Mouse (Mus musculus) liver, embryonic 11.5 days (tissue): ENCODE results near the gene Olfr1204. TPM values are rescaled to one million over a fixed set of nuclear protein-coding genes. Genes with fewer than 3 reads are reported as not detected.

ENCODE experiments used
- ATAC-seq: fragments of 200-750 bp; cut with Nextera tagmentation; replicated peaks from 2 replicates; pipeline ENCODE4 v1.8.0; 2017; ENCODE audit warnings: moderate number of reproducible peaks, mild to moderate bottlenecking, moderate TSS enrichment, moderate library complexity; ENCODE audit not compliant: low FRiP score
- DNase-seq: peaks from one replicate; pipeline ENCODE4 v3.0.0-alpha.2; 2017; ENCODE audit warnings: low spot score
- H3K27ac ChIP-seq: fragments of 300-500 bp; sonication (generic); 2 replicates; pipeline ENCODE4 v1.5.1; 2014; ENCODE audit warnings: mild to moderate bottlenecking, low read depth, low read length, control low read depth
- H3K27me3 ChIP-seq: fragments of 300-500 bp; sonication (generic); replicated peaks from 2 replicates; pipeline ENCODE4 v1.6.1; 2014; ENCODE audit warnings: low read length, mixed read lengths; ENCODE audit not compliant: control insufficient read depth, insufficient read depth
- H3K36me3 ChIP-seq: fragments of 300-500 bp; sonication (generic); 2 replicates; pipeline ENCODE4 v1.6.1; 2014; ENCODE audit warnings: mild to moderate bottlenecking, low read length, moderate library complexity, mixed read lengths; ENCODE audit not compliant: control insufficient read depth, insufficient read depth
- H3K4me1 ChIP-seq: fragments of 300-500 bp; sonication (generic); replicated peaks from 2 replicates; pipeline ENCODE4 v1.6.1; 2014; ENCODE audit warnings: low read length, mixed read lengths; ENCODE audit not compliant: control insufficient read depth, insufficient read depth
- H3K4me2 ChIP-seq: fragments of 300-500 bp; sonication (generic); 2 replicates; pipeline ENCODE4 v1.6.1; 2014; ENCODE audit warnings: mild to moderate bottlenecking, control low read depth, moderate library complexity
- H3K4me3 ChIP-seq: fragments of 300-500 bp; sonication (generic); 2 replicates; pipeline ENCODE4 v1.5.1; 2014; ENCODE audit warnings: low read depth, low read length, control low read depth
- H3K9ac ChIP-seq: fragments of 300-500 bp; sonication (generic); 2 replicates; pipeline ENCODE4 v1.6.1; 2014; ENCODE audit warnings: low read depth, low read length, control low read depth
- H3K9me3 ChIP-seq: fragments of 300-500 bp; sonication (generic); 2 replicates; pipeline ENCODE4 v1.6.1; 2016; ENCODE audit warnings: low read length, inconsistent platforms, mixed read lengths; ENCODE audit not compliant: control insufficient read depth
- WGBS: fragments of 180-500 bp; shearing (Covaris S2); extraction: QIAGEN DNeasy Blood & Tissue Kit; methylation state at CpG from one replicate; pipeline ENCODE4 v1.1.7; 2014; 5-methylcytosine and 5-hydroxymethylcytosine counted together
- polyA plus RNA-seq: library from polyadenylated mRNA; unstranded; fragments of >200 nt; fragmentation: Nextera tagmentation; extraction: Ambion mirVana; gene quantifications from 2 replicates; pipeline ENCODE4 v1.2.1, GENCODE M21; 2014

Olfr1204 gene
- polyA plus RNA-seq, result not detected in 2 replicates

- Histone ChIP-seq H3K9ac (no peak within 1 kb of the TSS), H3K4me2 (no peak within 1 kb of the TSS), H3K36me3 (no peaks in the 10 kb centered on the region), H3K27ac (no peak within 1 kb of the TSS), H3K4me1 (no peaks in the 10 kb centered on the region), H3K4me3 (no peak within 1 kb of the TSS), H3K9me3 (no peaks in the 10 kb centered on the region), H3K27me3 (no peaks in the 10 kb centered on the region)
- 88% methylated on average over 1 of the region's 1 CpGs for WGBS
- DNase-seq (no peak), ATAC-seq (no peak)
Measured at GRCm38 (mm10) chr2:88848992-88849391, at the start of gene Olfr1204. Gene Olfr1204, plus strand, starts transcription at chr2:88849292.

GRCm38 (mm10) chr2:88814196-88814595, 34.9 kb upstream of the Olfr1204 start, which contains the start of gene Olfr1202:
Gene Olfr1202, plus strand, starts transcription at chr2:88814496.
- no peaks in the 10 kb centered on the region for H3K36me3 ChIP-seq
- no peak for ATAC-seq
- H3K9ac ChIP-seq, result no peak within 1 kb of the TSS
- H3K27me3 ChIP-seq, result no peaks in the 10 kb centered on the region
- no peak within 1 kb of the TSS for H3K4me2 ChIP-seq
- no peak within 1 kb of the TSS for H3K4me3 ChIP-seq
- H3K4me1 ChIP-seq, result no peaks in the 10 kb centered on the region
- H3K27ac ChIP-seq, result no peak within 1 kb of the TSS
- DNase-seq, result no peak
- WGBS, result 77% methylated on average over 1 of the region's 1 CpGs
- H3K9me3 ChIP-seq, result no peaks in the 10 kb centered on the region

GRCm38 (mm10) chr2:88829437-88829836, 19.7 kb upstream of the Olfr1204 start, which contains the start of gene Olfr1205:
Gene Olfr1205, plus strand, starts transcription at chr2:88829737.
- no peaks in the 10 kb centered on the region for H3K4me1 ChIP-seq
- H3K9ac ChIP-seq, result no peak within 1 kb of the TSS
- no peaks in the 10 kb centered on the region for H3K9me3 ChIP-seq
- H3K27ac ChIP-seq, result no peak within 1 kb of the TSS
- no peaks in the 10 kb centered on the region for H3K36me3 ChIP-seq
- H3K4me2 ChIP-seq, result no peak within 1 kb of the TSS
- WGBS, result 80% methylated on average over 2 of the region's 2 CpGs
- no peak for DNase-seq
- no peaks in the 10 kb centered on the region for H3K27me3 ChIP-seq
- H3K4me3 ChIP-seq, result no peak within 1 kb of the TSS
- no peak for ATAC-seq

- no peaks in the 10 kb centered on the region for H3K27me3 ChIP-seq
- no peaks in the 10 kb centered on the region for H3K9me3 ChIP-seq
- no peak for DNase-seq
- H3K27ac ChIP-seq, result no peak overlapping the region
- H3K4me3 ChIP-seq, result no peak overlapping the region
- WGBS, result 69% methylated on average over 2 of the region's 2 CpGs
- H3K36me3 ChIP-seq, result no peaks in the 10 kb centered on the region
- H3K4me2 ChIP-seq, result no peak overlapping the region
- H3K9ac ChIP-seq, result no peak overlapping the region
- no peaks in the 10 kb centered on the region for H3K4me1 ChIP-seq
- ATAC-seq, result no peak
Measured at GRCm38 (mm10) chr2:88838477-88838876, 10.6 kb upstream of the Olfr1204 start.

- Histone ChIP-seq H3K36me3 (no peaks in the 10 kb centered on the region), H3K9me3 (no peaks in the 10 kb centered on the region), H3K9ac (no peak within 1 kb of the TSS), H3K27me3 (no peaks in the 10 kb centered on the region), H3K4me1 (no peaks in the 10 kb centered on the region), H3K4me2 (no peak within 1 kb of the TSS), H3K4me3 (no peak within 1 kb of the TSS), H3K27ac (no peak within 1 kb of the TSS)
- DNase-seq, result no peak
- 71% methylated on average over 2 of the region's 2 CpGs for WGBS
- ATAC-seq, result no peak
Measured at GRCm38 (mm10) chr2:88862931-88863330, 13.8 kb downstream of the Olfr1204 start, which contains the start of gene Olfr1206. Gene Olfr1206, plus strand, starts transcription at chr2:88863231.

GRCm38 (mm10) chr2:88902211-88902610, 53.1 kb downstream of the Olfr1204 start, which contains the start of gene Olfr1208:
Gene Olfr1208, minus strand, starts transcription at chr2:88902311.
- Histone ChIP-seq H3K4me3 (no peak within 1 kb of the TSS), H3K27me3 (no peaks in the 10 kb centered on the region), H3K9ac (no peak within 1 kb of the TSS), H3K27ac (no peak within 1 kb of the TSS), H3K4me2 (no peak within 1 kb of the TSS), H3K36me3 (no peaks in the 10 kb centered on the region), H3K9me3 (no peaks in the 10 kb centered on the region), H3K4me1 (no peaks in the 10 kb centered on the region)
- no peak for ATAC-seq
- DNase-seq, result no peak

Other genes starting within 250 kb of the Olfr1204 start
- gene Olfr1191-ps1, start 208.8 kb upstream of the Olfr1204 start, polyA plus RNA-seq, result not detected in 2 replicates
- gene Olfr1192-ps1, start 200.8 kb upstream of the Olfr1204 start, polyA plus RNA-seq, result not detected in 2 replicates
- not detected in 2 replicates for gene Olfr1193, start 173.7 kb upstream of the Olfr1204 start, polyA plus RNA-seq
- gene Olfr1195, start 160.1 kb upstream of the Olfr1204 start, polyA plus RNA-seq, result not detected in 2 replicates
- not detected in 2 replicates for gene Olfr1196, start 144.7 kb upstream of the Olfr1204 start, polyA plus RNA-seq
- gene Olfr1197, start 116.9 kb upstream of the Olfr1204 start, polyA plus RNA-seq, result not detected in 2 replicates
- gene Olfr1198, start 97.9 kb upstream of the Olfr1204 start, polyA plus RNA-seq, result not detected in 2 replicates
- not detected in 2 replicates for gene Olfr1199, start 88.8 kb upstream of the Olfr1204 start, polyA plus RNA-seq
- not detected in 2 replicates for gene Olfr1200, start 78.8 kb upstream of the Olfr1204 start, polyA plus RNA-seq
- not detected in 2 replicates for gene Olfr1201, start 56.3 kb upstream of the Olfr1204 start, polyA plus RNA-seq
- gene Olfr1202, start 34.8 kb upstream of the Olfr1204 start, polyA plus RNA-seq, result not detected in 2 replicates
- gene Olfr1205, start 19.6 kb upstream of the Olfr1204 start, polyA plus RNA-seq, result not detected in 2 replicates
- not detected in 2 replicates for gene Olfr1206, start 13.9 kb downstream of the Olfr1204 start, polyA plus RNA-seq
- not detected in 2 replicates for gene Olfr1208, start 53.0 kb downstream of the Olfr1204 start, polyA plus RNA-seq
- gene Olfr1209, start 65.9 kb downstream of the Olfr1204 start, polyA plus RNA-seq, result not detected in 2 replicates
- not detected in 2 replicates for gene Olfr1211, start 88.8 kb downstream of the Olfr1204 start, polyA plus RNA-seq
- gene Olfr1212, start 104.7 kb downstream of the Olfr1204 start, polyA plus RNA-seq, result not detected in 2 replicates
- not detected in 2 replicates for gene Gm13762, start 131.0 kb downstream of the Olfr1204 start, polyA plus RNA-seq
- gene Olfr1214, start 143.4 kb downstream of the Olfr1204 start, polyA plus RNA-seq, result not detected in 2 replicates
- gene Olfr1215, start 157.7 kb downstream of the Olfr1204 start, polyA plus RNA-seq, result not detected in 2 replicates
- not detected in 2 replicates for gene Olfr1216, start 169.0 kb downstream of the Olfr1204 start, polyA plus RNA-seq
- gene Olfr1217, start 182.8 kb downstream of the Olfr1204 start, polyA plus RNA-seq, result not detected in 2 replicates
- not detected in 2 replicates for gene Olfr1218, start 211.9 kb downstream of the Olfr1204 start, polyA plus RNA-seq
- gene Olfr1219, start 234.2 kb downstream of the Olfr1204 start, polyA plus RNA-seq, result not detected in 2 replicates